Mouse (Mus musculus) embryonic facial prominence, embryonic 11.5 days (tissue): ENCODE measurements at regions not wholly inside any gene's neighbourhood (a gene's known extent, or its start where the extent isn't known, plus 50 kb on each side); places are given as distances from the start of the nearest gene placed in this dataset.
"Not testable (repeated sequence)": the region's sequence is repeated elsewhere in the genome, so short reads cannot be mapped to it uniquely, and the experiment has no call there.

Source experiments
- ATAC-seq: fragments of 200-750 bp; cut with Nextera tagmentation; replicated peaks from 2 replicates; pipeline ENCODE4 v1.8.0; 2017; ENCODE audit warnings: low read depth; ENCODE audit not compliant: insufficient number of reproducible peaks, low FRiP score, low TSS enrichment
- DNase-seq: peaks from one replicate; pipeline ENCODE4 v3.0.0-alpha.2; 2015; ENCODE audit warnings: low spot score
- H3K27ac ChIP-seq: fragments of 300-500 bp; sonication (generic); replicated peaks from 2 replicates; pipeline ENCODE4 v1.5.1; 2014; ENCODE audit warnings: mild to moderate bottlenecking, low read depth, low read length, control low read depth
- H3K27me3 ChIP-seq: fragments of 300-500 bp; sonication (generic); 2 replicates; pipeline ENCODE4 v1.6.1; 2014; ENCODE audit warnings: mild to moderate bottlenecking, low read length, moderate library complexity, mixed read lengths; ENCODE audit not compliant: control insufficient read depth, insufficient read depth
- H3K36me3 ChIP-seq: fragments of 300-500 bp; sonication (generic); replicated peaks from 2 replicates; pipeline ENCODE4 v1.6.1; 2014; ENCODE audit warnings: low read depth, mild to moderate bottlenecking, low read length, moderate library complexity, mixed read lengths; ENCODE audit not compliant: control insufficient read depth, insufficient read depth
- H3K4me1 ChIP-seq: fragments of 300-500 bp; sonication (generic); 2 replicates; pipeline ENCODE4 v1.6.1; 2014; ENCODE audit warnings: low read length, mixed read lengths; ENCODE audit not compliant: control insufficient read depth, insufficient read depth
- H3K4me2 ChIP-seq: fragments of 300-500 bp; sonication (generic); 2 replicates; pipeline ENCODE4 v1.6.1; 2014; ENCODE audit warnings: low read depth, mild to moderate bottlenecking, control low read depth, low read length, moderate library complexity
- H3K4me3 ChIP-seq: fragments of 300-500 bp; sonication (generic); 2 replicates; pipeline ENCODE4 v1.5.1; 2014; ENCODE audit warnings: low read depth, low read length, control low read depth
- H3K9ac ChIP-seq: fragments of 300-500 bp; sonication (generic); replicated peaks from 2 replicates; pipeline ENCODE4 v1.6.1; 2014; ENCODE audit warnings: mild to moderate bottlenecking, control low read depth, low read length
- H3K9me3 ChIP-seq: fragments of 300-500 bp; sonication (generic); replicated peaks from 2 replicates; pipeline ENCODE4 v1.6.1; 2016; ENCODE audit warnings: mild to moderate bottlenecking, low read length, inconsistent platforms, mixed read lengths; ENCODE audit not compliant: control insufficient read depth
- WGBS: fragments of 180-500 bp; shearing (Covaris S2); extraction: QIAGEN DNeasy Blood & Tissue Kit; methylation state at CpG from one replicate; pipeline ENCODE4 v1.1.7; 2014; 5-methylcytosine and 5-hydroxymethylcytosine counted together

- ATAC-seq: no peak
- H3K4me3 ChIP-seq: no peak overlapping the region
- 88% methylated on average over 8 of the region's 8 CpGs for WGBS
These were observed 53.6 kb downstream of the Gm10320 start for GRCm38 (mm10) chr13:98438206-98438605.

GRCm38 (mm10) chr13:98436961-98437360 is 54.8 kb downstream of the Gm10320 start:
- Histone ChIP-seq H3K4me2 (no peak overlapping the region), H3K27ac (no peak overlapping the region), H3K4me1 (no peaks in the 10 kb centered on the region), H3K4me3 (no peak overlapping the region), H3K9me3 (no peaks in the 10 kb centered on the region), H3K36me3 (no peaks in the 10 kb centered on the region), H3K9ac (no peak overlapping the region), H3K27me3 (no peaks in the 10 kb centered on the region)
- 47% methylated on average over 8 of the region's 8 CpGs for WGBS
- ATAC-seq (no peak), DNase-seq (peak; percentile 59)

More at GRCm38 (mm10) chr13:98438206-98438605, 53.6 kb downstream of the Gm10320 start:
- H3K27ac ChIP-seq: no peak overlapping the region
- H3K4me2 ChIP-seq: no peak overlapping the region
- DNase-seq: no peak
- no peak overlapping the region for H3K9ac ChIP-seq
- no peaks in the 10 kb centered on the region for H3K9me3 ChIP-seq
- no peaks in the 10 kb centered on the region for H3K27me3 ChIP-seq
- H3K4me1 ChIP-seq: no peaks in the 10 kb centered on the region
- H3K36me3 ChIP-seq: no peaks in the 10 kb centered on the region

- 97% methylated on average over 8 of the region's 8 CpGs for WGBS
- Histone ChIP-seq H3K4me1 (no peaks in the 10 kb centered on the region; the same call in none of the 2 replicates), H3K27me3 (no peaks in the 10 kb centered on the region)
These were observed 56.4 kb downstream of the Gm10320 start for GRCm38 (mm10) chr13:98435245-98435975.

GRCm38 (mm10) chr13:98429851-98430250 is 62.0 kb downstream of the Gm10320 start:
- H3K9ac ChIP-seq: peak overlapping the region; percentile 6; the same call in 1 of the 2 replicates
- no peak overlapping the region for H3K27ac ChIP-seq
- peaks cover 5% of the 10 kb centered on the region for H3K4me1 ChIP-seq
- peak overlapping the region; percentile 13 for H3K4me2 ChIP-seq
- no peaks in the 10 kb centered on the region for H3K9me3 ChIP-seq
- no peak overlapping the region for H3K4me3 ChIP-seq
- WGBS: 28% methylated on average over 21 of the region's 21 CpGs
- H3K36me3 ChIP-seq: no peaks in the 10 kb centered on the region
- DNase-seq: no peak
- peaks cover 3% of the 10 kb centered on the region; the same call in 1 of the 2 replicates for H3K27me3 ChIP-seq
- ATAC-seq: no peak; the same call in 1 of the 2 replicates

More at GRCm38 (mm10) chr13:98435245-98435975, 56.4 kb downstream of the Gm10320 start:
- no peak overlapping the region for H3K9ac ChIP-seq
- no peaks in the 10 kb centered on the region for H3K36me3 ChIP-seq
- ATAC-seq (no peak), DNase-seq (no peak)
- no peak overlapping the region for H3K4me2 ChIP-seq
- no peak overlapping the region for H3K4me3 ChIP-seq
- no peak overlapping the region for H3K27ac ChIP-seq
- no peaks in the 10 kb centered on the region for H3K9me3 ChIP-seq

GRCm38 (mm10) chr13:98427660-98428059 is 64.1 kb downstream of the Gm10320 start:
- H3K9ac ChIP-seq, H3K27me3 ChIP-seq, H3K9me3 ChIP-seq, H3K4me1 ChIP-seq, H3K36me3 ChIP-seq, H3K4me2 ChIP-seq, H3K27ac ChIP-seq, H3K4me3 ChIP-seq: not testable (repeated sequence)
- ATAC-seq: 0 out of 2 replicates have a peak, but pooled peaks have one; percentile 35
- 9% methylated on average over 16 of the region's 16 CpGs for WGBS
- DNase-seq: peak; percentile 63

- H3K4me3 ChIP-seq: no peak overlapping the region
- H3K4me1 ChIP-seq: peaks cover 3% of the 10 kb centered on the region; the same call in 1 of the 2 replicates
- H3K9me3 ChIP-seq: no peaks in the 10 kb centered on the region
- H3K36me3 ChIP-seq: no peaks in the 10 kb centered on the region
- peaks cover 3% of the 10 kb centered on the region; the same call in 1 of the 2 replicates for H3K27me3 ChIP-seq
- no peak overlapping the region for H3K27ac ChIP-seq
- WGBS: 88% methylated on average over 7 of the region's 7 CpGs
- ATAC-seq (no peak), DNase-seq (no peak)
- no peak overlapping the region for H3K9ac ChIP-seq
- no peak overlapping the region for H3K4me2 ChIP-seq
These were observed 66.8 kb downstream of the Gm10320 start for GRCm38 (mm10) chr13:98425026-98425425.

- DNase-seq: no peak
- Histone ChIP-seq H3K9ac (no peak overlapping the region), H3K4me2 (no peak overlapping the region), H3K9me3 (no peaks in the 10 kb centered on the region), H3K4me3 (no peak overlapping the region), H3K27me3 (no peaks in the 10 kb centered on the region), H3K36me3 (no peaks in the 10 kb centered on the region), H3K4me1 (no peaks in the 10 kb centered on the region), H3K27ac (no peak overlapping the region)
- 87% methylated on average over 12 of the region's 12 CpGs for WGBS
- ATAC-seq: no peak
These were observed 67.8 kb downstream of the Gm10320 start for GRCm38 (mm10) chr13:98424000-98424399.

- no peak overlapping the region for H3K4me2 ChIP-seq
- H3K9ac ChIP-seq: no peak overlapping the region
- DNase-seq (no peak), ATAC-seq (no peak)
- H3K36me3 ChIP-seq: no peaks in the 10 kb centered on the region
- H3K27ac ChIP-seq: no peak overlapping the region
- H3K9me3 ChIP-seq: no peaks in the 10 kb centered on the region
- no peaks in the 10 kb centered on the region for H3K4me1 ChIP-seq
- no peaks in the 10 kb centered on the region for H3K27me3 ChIP-seq
- 65% methylated on average over 15 of the region's 15 CpGs for WGBS
- H3K4me3 ChIP-seq: no peak overlapping the region
These were observed 66.5 kb downstream of the Foxd1 start for GRCm38 (mm10) chr13:98420419-98421043.
